Mouse (Mus musculus): Measurements from ENCODE around the gene Coro7.
A peak's percentile ranks its signal among the peaks of the same experiment; 100 is the strongest.
"Not testable (repeated sequence)": the region's sequence is repeated elsewhere in the genome, so short reads cannot be mapped to it uniquely, and the experiment has no call there.

Coro7 gene

GRCm38 (mm10) chr16:4679121-4680018 is at the start of gene Coro7:
Gene Coro7 (minus strand): TSS chr16:4679777.
- DNase-seq (ENCODE audit: low spot score in 2 of 2): peak; percentile 54 to 78

- no peak for DNase-seq (ENCODE audit: low spot score in 2 of 2)
Measured at GRCm38 (mm10) chr16:4727963-4728362, 48.4 kb upstream of the Coro7 start.

DNA sequence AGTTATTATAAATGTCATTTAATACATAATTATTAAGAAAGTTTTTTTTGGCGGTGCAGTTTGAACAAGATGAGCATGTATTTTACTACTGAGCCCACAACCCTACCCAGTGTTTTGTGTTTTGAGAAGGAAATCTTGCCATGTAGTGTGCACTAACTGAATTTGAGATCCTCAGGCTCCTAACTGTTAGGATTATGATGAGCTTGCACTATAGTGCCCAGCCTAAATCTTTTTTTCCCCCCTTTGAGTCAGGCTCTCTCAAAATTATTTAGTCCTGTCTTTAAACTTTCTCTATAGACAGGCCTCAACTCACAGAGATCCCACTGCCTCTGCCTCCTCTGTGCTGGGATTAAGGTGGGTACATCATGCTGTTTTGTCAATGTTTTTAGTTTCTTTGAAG is 47.9 kb upstream of the Coro7 start:
- no peak for DNase-seq (ENCODE audit: low spot score in 2 of 2)

- DNase-seq (ENCODE audit: low spot score in 2 of 2): no peak
Measured at GRCm38 (mm10) chr16:4726528-4727128, 47.1 kb upstream of the Coro7 start.

GRCm38 (mm10) chr16:4725780-4726527 is 46.4 kb upstream of the Coro7 start, which contains the start of gene Hmox2:
Gene Hmox2 (plus strand): TSS chr16:4726361.
- DNase-seq (ENCODE audit: low spot score in 2 of 2): peak; percentile 81 to 93

- no peak for DNase-seq (ENCODE audit: low spot score in 2 of 2)
Measured at GRCm38 (mm10) chr16:4725266-4725665, 45.7 kb upstream of the Coro7 start.

GRCm38 (mm10) chr16:4722915-4723209 is 43.3 kb upstream of the Coro7 start:
- no peak for DNase-seq (ENCODE audit: low spot score in 2 of 2)

- DNase-seq (ENCODE audit: low spot score in 2 of 2): no peak
Measured at GRCm38 (mm10) chr16:4722128-4722914, 42.7 kb upstream of the Coro7 start.

GRCm38 (mm10) chr16:4718753-4719518 is 39.4 kb upstream of the Coro7 start, which contains the start of gene Nmral1:
Gene Nmral1 (minus strand): TSS chr16:4719356.
- peak in 1 of 2 experiments; percentile 68 for DNase-seq (ENCODE audit: low spot score in 2 of 2)

GRCm38 (mm10) chr16:4717866-4718265 is 38.3 kb upstream of the Coro7 start:
- DNase-seq (ENCODE audit: low spot score in 2 of 2): no peak

- no peak for DNase-seq (ENCODE audit: low spot score in 2 of 2)
Measured at GRCm38 (mm10) chr16:4713861-4714710, 34.5 kb upstream of the Coro7 start.

DNA sequence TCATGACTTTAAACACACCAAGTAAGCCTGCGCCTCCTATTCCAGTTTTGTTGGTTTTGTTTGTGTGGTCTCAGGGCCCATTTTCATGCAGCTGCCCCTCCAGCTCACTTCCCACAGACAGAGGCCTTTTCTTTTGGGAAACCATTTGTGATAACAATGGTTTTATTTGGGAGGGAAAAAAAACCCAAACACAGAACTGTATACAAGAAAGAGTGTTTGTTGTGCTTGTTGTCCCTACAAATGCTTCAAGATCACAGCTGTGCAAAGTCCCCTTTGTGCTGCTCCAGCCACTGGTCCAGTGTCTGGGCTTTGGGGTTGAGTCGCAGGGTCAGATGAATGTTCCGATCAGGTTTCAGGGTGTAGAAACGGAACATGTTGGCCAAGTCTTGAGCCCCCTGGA is 31.6 kb upstream of the Coro7 start:
- no peak for DNase-seq (ENCODE audit: low spot score in 2 of 2)

GRCm38 (mm10) chr16:4705541-4705940 is 26.0 kb upstream of the Coro7 start:
- no peak for DNase-seq (ENCODE audit: low spot score in 2 of 2)

GRCm38 (mm10) chr16:4702646-4703045 is 23.1 kb upstream of the Coro7 start:
- no peak for DNase-seq (ENCODE audit: low spot score in 2 of 2)

DNA sequence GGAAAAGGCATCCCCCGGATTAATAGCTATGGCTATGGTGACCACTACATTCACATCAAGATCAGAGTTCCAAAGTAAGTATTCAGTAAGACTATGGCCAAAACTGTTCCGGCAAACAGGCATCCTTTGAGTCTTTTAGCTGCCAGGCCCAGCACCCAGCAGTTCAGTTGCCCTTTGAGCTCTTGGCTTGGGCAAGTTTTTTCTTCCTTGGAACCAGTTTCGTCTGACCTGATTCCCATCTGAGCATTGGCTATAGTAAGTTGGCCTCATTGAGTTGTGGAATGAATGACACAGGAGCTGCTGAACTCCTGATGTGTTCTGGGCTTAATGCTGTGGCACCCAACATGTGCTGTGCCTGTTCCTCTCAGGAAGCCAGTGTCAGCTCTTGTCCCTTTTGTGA is 21.6 kb upstream of the Coro7 start:
- no peak for DNase-seq (ENCODE audit: low spot score in 2 of 2)

GRCm38 (mm10) chr16:4689371-4689770 is 9.8 kb upstream of the Coro7 start:
- DNase-seq (ENCODE audit: low spot score in 2 of 2): not testable (repeated sequence)

DNA sequence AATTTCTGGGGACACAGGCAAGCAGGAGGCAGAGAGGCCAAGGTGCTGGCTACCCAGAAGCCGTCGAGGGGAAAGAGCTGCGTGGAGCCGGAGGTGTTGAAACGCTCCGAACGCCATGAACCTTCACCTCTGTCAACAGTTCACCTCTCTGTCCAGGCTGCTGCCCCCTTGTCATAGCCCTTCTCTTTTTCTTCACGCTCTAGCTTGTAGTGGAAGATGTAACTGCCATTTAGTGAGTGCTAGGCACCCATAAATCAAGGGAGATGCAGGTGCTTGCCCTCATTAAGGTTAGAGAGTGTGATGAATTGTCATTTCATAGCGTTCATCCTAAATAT is 4.8 kb upstream of the Coro7 start:
- DNase-seq (ENCODE audit: low spot score in 2 of 2): no peak

- peak; percentile 96 to 97 for DNase-seq (ENCODE audit: low spot score in 2 of 2)
Measured at GRCm38 (mm10) chr16:4683581-4684456, 4.2 kb upstream of the Coro7 start.

DNA sequence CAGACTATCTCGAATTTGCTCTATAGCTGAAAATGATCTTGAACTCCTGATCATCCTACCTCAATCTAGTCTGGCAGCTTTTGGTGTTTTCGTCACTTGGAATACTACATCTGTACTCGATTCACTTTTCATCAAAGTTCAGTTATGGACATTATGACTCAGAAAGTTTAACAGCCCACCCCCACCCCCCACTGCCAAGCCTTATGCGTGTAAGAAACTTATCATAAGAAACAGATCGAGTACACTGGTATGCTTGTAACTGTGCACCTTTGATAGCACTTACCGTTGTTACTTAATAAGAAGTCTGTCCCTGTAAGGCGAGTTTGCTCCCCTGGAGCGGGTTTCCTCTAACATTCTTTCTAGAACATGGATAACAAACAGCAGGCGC is 3.6 kb upstream of the Coro7 start:
- DNase-seq (ENCODE audit: low spot score in 2 of 2): no peak
